Mouse (Mus musculus) cerebellum, adult 2 months (tissue): ENCODE data around the gene Ttbk1. TPM values are rescaled to one million over a fixed set of nuclear protein-coding genes. Genes with fewer than 3 reads are reported as not detected.

ENCODE experiments used
- DNase-seq, 2 experiments: peaks; one replicate each; pipeline ENCODE4 v3.0.0; 2021
- H3K27ac ChIP-seq: fragments of 200-500 bp; 2 replicates; pipeline ENCODE4 v1.5.1; 2012; ENCODE audit warnings: low read length, control low read depth, inconsistent platforms; ENCODE audit not compliant: insufficient read depth
- H3K27me3 ChIP-seq: fragments of 200-500 bp; 2 replicates; pipeline ENCODE4 v1.6.1; 2012; ENCODE audit warnings: inconsistent platforms, mild to moderate bottlenecking, low read length, moderate library complexity; ENCODE audit not compliant: control insufficient read depth, insufficient read depth
- H3K4me1 ChIP-seq: fragments of 200-500 bp; 2 replicates; pipeline ENCODE4 v1.6.1; 2011; ENCODE audit warnings: low read length; ENCODE audit not compliant: control insufficient read depth, insufficient read depth
- H3K4me3 ChIP-seq: fragments of 200-500 bp; replicated peaks from 2 replicates; pipeline ENCODE3; 2011; ENCODE audit warnings: mild to moderate bottlenecking, low read depth, low read length, control low read depth; ENCODE audit not compliant: insufficient read depth
- CTCF ChIP-seq: fragments of 200-500 bp; IDR thresholded peaks from 2 replicates; pipeline ENCODE4 v1.5.1; 2011; ENCODE audit warnings: low read depth, mild to moderate bottlenecking, control low read depth, low read length, moderate library complexity, borderline replicate concordance; ENCODE audit not compliant: insufficient read depth
- POLR2A ChIP-seq: fragments of 200-500 bp; IDR thresholded peaks from 2 replicates; pipeline ENCODE4 v1.6.1; 2011; ENCODE audit warnings: low read length, control low read depth, borderline replicate concordance; ENCODE audit not compliant: insufficient read depth
- WGBS: fragments of 180-500 bp; shearing (Covaris S2); methylation state at CpG from one replicate; pipeline ENCODE4 v1.1.7; 2018; 5-methylcytosine and 5-hydroxymethylcytosine counted together
- polyA plus RNA-seq: library from polyadenylated mRNA; depleted of rRNA; stranded (reverse); fragments of >200 nt; gene quantifications from 2 replicates; pipeline ENCODE4 v1.2.3, GENCODE M21; 2012

The Ttbk1 gene
- polyA plus RNA-seq, 1 experiment: 46.7 TPM

DNA sequence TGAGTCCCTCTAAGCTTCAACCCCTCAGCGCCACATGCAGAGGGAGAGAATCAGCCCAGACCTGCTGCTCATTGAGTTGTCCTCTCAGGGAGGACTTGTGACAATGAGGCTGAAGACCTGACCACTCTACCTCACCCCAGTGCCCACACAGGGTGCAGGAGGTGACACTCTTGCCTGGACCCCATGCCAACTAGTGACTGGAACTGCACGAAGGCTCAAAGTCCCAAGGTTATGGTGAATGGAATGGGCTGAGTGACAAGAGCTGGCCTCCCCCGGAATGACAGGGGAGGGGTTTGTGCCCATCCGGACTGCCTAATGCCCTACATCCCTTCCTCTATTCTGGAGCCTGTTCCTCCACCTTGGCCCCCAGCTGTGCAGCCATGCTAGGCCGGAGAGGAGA lies 34.8 kb downstream of the Ttbk1 start:
- no peak overlapping the region for H3K27ac ChIP-seq
- 51% methylated on average over 5 of the region's 5 CpGs for WGBS

DNA sequence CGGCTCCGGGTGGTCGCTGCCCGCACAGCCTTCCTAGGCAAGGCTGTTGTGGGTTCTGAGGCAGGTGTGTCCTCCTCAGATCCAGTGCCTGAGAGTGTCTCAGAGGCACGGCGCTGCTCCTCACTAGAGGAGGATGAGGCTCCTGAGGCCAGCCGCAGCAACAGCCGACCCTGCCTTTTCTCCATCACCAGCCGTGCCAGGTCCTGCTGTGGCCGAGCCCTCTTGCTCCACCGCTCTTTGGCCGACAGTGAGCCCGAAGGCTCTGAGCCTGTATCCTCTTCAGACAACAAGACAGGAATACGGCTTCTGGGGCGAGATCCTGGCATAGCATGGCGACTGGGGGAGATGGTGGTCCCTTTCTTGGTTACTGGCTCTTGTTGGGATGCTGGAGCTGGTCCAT lies 41.2 kb downstream of the Ttbk1 start:
- Histone ChIP-seq H3K27me3 (no peaks in the 10 kb centered on the region), H3K4me3 (no peak overlapping the region), H3K4me1 (no peaks in the 10 kb centered on the region), H3K27ac (no peak overlapping the region)
- WGBS: 61% methylated on average over 16 of the region's 16 CpGs
- DNase-seq: no peak
- no peak for TF ChIP-seq POLR2A
- TF ChIP-seq CTCF: no peak

More for the DNA sequence above, 34.8 kb downstream of the Ttbk1 start:
- no peak for DNase-seq
- TF ChIP-seq CTCF (no peak), POLR2A (no peak)
- peaks cover 11% of the 10 kb centered on the region for H3K4me1 ChIP-seq
- H3K27me3 ChIP-seq: no peaks in the 10 kb centered on the region
- no peak overlapping the region for H3K4me3 ChIP-seq

DNA sequence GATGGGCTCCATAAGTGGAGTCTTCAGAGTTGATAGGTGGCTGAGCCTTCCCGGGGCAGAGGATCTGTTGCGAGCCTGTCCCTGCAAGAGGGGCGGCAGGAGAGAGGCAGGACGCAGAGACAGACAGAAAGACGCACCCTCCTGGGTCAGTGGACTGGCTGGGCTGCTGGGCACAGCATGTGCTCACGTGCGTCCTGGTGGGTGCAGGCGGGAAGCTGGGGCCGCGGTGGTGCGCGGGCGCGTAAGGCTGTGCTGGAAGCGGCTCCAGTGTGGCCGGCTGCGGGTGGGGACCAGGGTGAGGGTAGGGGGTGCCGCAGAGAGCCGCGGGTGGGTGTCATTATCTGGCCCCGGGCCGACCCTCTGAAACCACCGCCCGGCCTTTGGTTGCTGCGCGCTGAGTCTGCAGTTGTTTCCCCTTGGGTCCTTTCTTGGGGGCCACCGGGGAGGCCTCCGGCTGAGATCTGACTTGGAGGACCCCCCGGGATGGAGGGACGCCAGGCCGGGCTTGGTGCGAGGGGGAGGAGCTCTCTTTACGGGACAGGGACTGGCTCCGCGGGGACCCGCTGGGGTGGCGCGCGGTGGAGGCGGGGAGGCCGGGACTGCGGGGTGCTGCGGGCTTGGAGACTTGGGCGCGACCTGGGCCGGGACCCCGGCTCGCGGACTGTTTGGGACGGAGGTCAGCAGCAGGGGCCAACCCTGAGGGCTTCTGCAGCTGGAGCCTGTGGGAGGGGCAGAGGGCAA lies 42.5 kb downstream of the Ttbk1 start:
- H3K27me3 ChIP-seq: no peaks in the 10 kb centered on the region
- no peaks in the 10 kb centered on the region for H3K4me1 ChIP-seq
- WGBS: 39% methylated on average over 50 of the region's 50 CpGs
- no peak overlapping the region for H3K27ac ChIP-seq
- no peak for TF ChIP-seq POLR2A
- no peak for TF ChIP-seq CTCF
- no peak overlapping the region for H3K4me3 ChIP-seq
- DNase-seq: no peak

- TF ChIP-seq CTCF (no peak), POLR2A (no peak)
- Histone ChIP-seq H3K4me3 (no peak overlapping the region), H3K27me3 (no peaks in the 10 kb centered on the region), H3K4me1 (peaks cover 4% of the 10 kb centered on the region; the same call in 1 of the 2 replicates), H3K27ac (no peak overlapping the region)
- WGBS: 82% methylated on average over 10 of the region's 10 CpGs
- peak in 1 of 2 experiments; percentile 5 for DNase-seq
Measured at GRCm38 (mm10) chr17:46439176-46439575, 48.3 kb downstream of the Ttbk1 start.

GRCm38 (mm10) chr17:46438298-46438873 lies 49.1 kb downstream of the Ttbk1 start, which contains the start of gene Slc22a7:
Slc22a7 (minus strand) TSS chr17:46438457.
- Histone ChIP-seq H3K27me3 (no peaks in the 10 kb centered on the region), H3K4me3 (no peak within 1 kb of the TSS), H3K27ac (no peak within 1 kb of the TSS), H3K4me1 (peaks cover 4% of the 10 kb centered on the region; the same call in 1 of the 2 replicates)
- TF ChIP-seq POLR2A (no peak), CTCF (no peak)
- WGBS: 90% methylated on average over 4 of the region's 4 CpGs
- DNase-seq: no peak

- H3K27me3 ChIP-seq: no peaks in the 10 kb centered on the region
Measured at GRCm38 (mm10) chr17:46436672-46437366, 50.7 kb downstream of the Ttbk1 start.

DNA sequence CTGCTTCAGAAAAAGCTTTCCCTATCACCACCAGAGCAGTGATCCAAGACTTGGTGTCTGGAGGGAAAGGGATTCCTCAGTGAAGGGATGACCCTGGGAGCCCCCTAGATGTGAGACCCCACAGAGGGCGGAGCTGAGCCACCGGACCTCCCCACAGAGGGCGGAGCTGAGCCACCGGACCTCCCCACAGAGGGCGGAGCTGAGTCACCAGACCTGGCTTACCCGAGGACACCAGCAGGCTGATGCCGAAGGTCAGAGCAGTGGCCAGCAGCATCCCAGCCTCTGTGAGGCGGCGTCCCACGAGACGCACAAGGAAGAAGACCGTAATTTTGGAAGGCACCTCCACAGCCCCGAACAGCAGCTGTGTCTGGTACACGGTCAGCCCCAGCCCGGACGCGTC lies 53.8 kb downstream of the Ttbk1 start:
- TF ChIP-seq CTCF (no peak), POLR2A (no peak)
- no peaks in the 10 kb centered on the region for H3K27me3 ChIP-seq
- H3K27ac ChIP-seq: no peak overlapping the region
- no peak for DNase-seq
- 6% methylated on average over 17 of the region's 17 CpGs for whole genome bisulfite sequencing
- peaks cover 4% of the 10 kb centered on the region; the same call in 1 of the 2 replicates for H3K4me1 ChIP-seq
- H3K4me3 ChIP-seq: no peak overlapping the region

More at GRCm38 (mm10) chr17:46436672-46437366, 50.7 kb downstream of the Ttbk1 start:
- 23% methylated on average over 23 of the region's 23 CpGs for WGBS
- DNase-seq: peak; percentile 61 to 66
- Histone ChIP-seq H3K27ac (no peak overlapping the region), H3K4me1 (peaks cover 4% of the 10 kb centered on the region; the same call in 1 of the 2 replicates), H3K4me3 (no peak overlapping the region)
- TF ChIP-seq CTCF: peak; percentile 66
- TF ChIP-seq POLR2A: no peak
